In genomic region chr8:113848653-113849135, GRCm38 (mm10) we compare ENCODE assay signal across 9 mouse cellular contexts. TPM values are rescaled to one million over a fixed set of nuclear protein-coding genes. Genes with fewer than 3 reads are reported as not detected.
DNase-seq lines count a peak whose midpoint lies in the region; ATAC-seq and TF ChIP-seq lines count a peak whose summit lies in the region.
"Had no signal": no experiment of that assay in that cellular context is flagged by ENCODE, and none has a peak within 500 bp of the region (broad histone marks: within the 10 kb centered on the region; RNA-seq: fewer than 3 reads in every experiment).

Gene Adamts18, minus strand, starts transcription at chr8:113848738.

- peak within 1 kb of the TSS; percentile 99 for H3K4me2 ChIP-seq in hindbrain, embryonic 13.5 days
- H3K4me2 ChIP-seq in liver, embryonic 11.5 days: peak within 1 kb of the TSS; percentile 77

- H3K9ac ChIP-seq in hindbrain, embryonic 13.5 days: peak within 1 kb of the TSS; percentile 85
- no peak within 1 kb of the TSS for H3K9ac ChIP-seq in liver, embryonic 11.5 days (ENCODE audit: low read depth, low read length)

- no peak within 1 kb of the TSS for H3K27ac ChIP-seq in gastrocnemius, adult 2 months
- H3K27ac ChIP-seq in hindbrain, embryonic 13.5 days: peak within 1 kb of the TSS; percentile 88
- no peak within 1 kb of the TSS for H3K27ac ChIP-seq in liver, embryonic 11.5 days (ENCODE audit: low read depth, low read length)

- ATAC-seq in hindbrain, embryonic 13.5 days (ENCODE audit: low FRiP score): peak; percentile 86
- ATAC-seq in liver, embryonic 11.5 days (replicated peaks; ENCODE audit: low FRiP score): no peak
- no peak for ATAC-seq in granulocyte monocyte progenitor cell, adult 5-6 weeks (replicated peaks; ENCODE audit: poor library complexity, severe bottlenecking)

- no peak for TF ChIP-seq CTCF in gastrocnemius, adult 2 months (IDR thresholded peaks at IDR 0.05)
- no peak for TF ChIP-seq CTCF in E14TG2a.4 (conservative IDR thresholded peaks at IDR 0.05; ENCODE audit: low read length)

- peak within 1 kb of the TSS; percentile 65 for H3K4me3 ChIP-seq in gastrocnemius, adult 2 months
- H3K4me3 ChIP-seq in E14TG2a.4 (replicated peaks; ENCODE audit: low read length): peak within 1 kb of the TSS; percentile 82
- H3K4me3 ChIP-seq in hindbrain, embryonic 13.5 days: peak within 1 kb of the TSS; percentile 68
- H3K4me3 ChIP-seq in liver, embryonic 11.5 days (ENCODE audit: low read depth, low read length): peak within 1 kb of the TSS; percentile 45

- H3K27me3 ChIP-seq in E14TG2a.4 (ENCODE audit: insufficient read depth, low read length): peaks cover 65% of the 10 kb centered on the region
- H3K27me3 ChIP-seq in hindbrain, embryonic 13.5 days: peaks cover 42% of the 10 kb centered on the region
- H3K27me3 ChIP-seq in liver, embryonic 11.5 days (replicated peaks; ENCODE audit: control insufficient read depth, insufficient read depth, low read length): peaks cover 32% of the 10 kb centered on the region

- H3K36me3 ChIP-seq in E14TG2a.4 (ENCODE audit: insufficient read depth, low read length): no peaks in the 10 kb centered on the region
- H3K36me3 ChIP-seq in hindbrain, embryonic 13.5 days: no peaks in the 10 kb centered on the region
- no peaks in the 10 kb centered on the region for H3K36me3 ChIP-seq in liver, embryonic 11.5 days (ENCODE audit: control insufficient read depth, insufficient read depth, low read length)

- H3K9me3 ChIP-seq in E14TG2a.4 (ENCODE audit: low read length): no peaks in the 10 kb centered on the region
- peaks cover 6% of the 10 kb centered on the region; the same call in 1 of the 2 replicates for H3K9me3 ChIP-seq in hindbrain, embryonic 13.5 days
- no peaks in the 10 kb centered on the region for H3K9me3 ChIP-seq in liver, embryonic 11.5 days (ENCODE audit: control insufficient read depth, low read length)

- intact Hi-C loops in gastrocnemius, adult 2 months (cut with DNase I): no loop called here
- intact Hi-C loops in gastrocnemius, postnatal 36 days (cut with DNase I): loop anchor here (10.0 kb wide), 1 partner anchor 184 kb away; no protein-coding TSS in a partner anchor

- under 1% methylated on average over 29 of the region's 32 CpGs for WGBS in hindbrain, embryonic 13.5 days
- WGBS in liver, embryonic 11.5 days: 2% methylated on average over 30 of the region's 32 CpGs

- no peak for DNase-seq in gastrocnemius, adult 2 months
- DNase-seq in gastrocnemius, postnatal 36 days: no peak
- DNase-seq in cerebellum, postnatal 4 days (ENCODE audit: low spot score in 2 of 2): peak; percentile 27 to 44
- peak; percentile 36 for DNase-seq in liver, embryonic 11.5 days (ENCODE audit: low spot score)
- DNase-seq in right cerebral cortex, postnatal 4 days: peak; percentile 60

- peaks cover 6% of the 10 kb centered on the region; the same call in 1 of the 2 replicates for H3K4me1 ChIP-seq in E14TG2a.4 (replicated peaks; ENCODE audit: low read depth, low read length)
- H3K4me1 ChIP-seq in hindbrain, embryonic 13.5 days (replicated peaks): peaks cover 35% of the 10 kb centered on the region
- H3K4me1 ChIP-seq in liver, embryonic 11.5 days (replicated peaks; ENCODE audit: control insufficient read depth, insufficient read depth, low read length): no peaks in the 10 kb centered on the region

RNA-seq across cellular contexts. Expression of gene Adamts18, which starts in this region (rescaled TPM):
- total RNA-seq in gastrocnemius, adult 2 months (2021): under 1 TPM; 0.03 to 0.15 TPM
- total RNA-seq in gastrocnemius, postnatal 36 days (2021): under 1 TPM; 0.05 to 0.26 TPM
- polyA plus RNA-seq in hindbrain, embryonic 13.5 days (2015; fragmentation: Nextera tagmentation; extraction: Ambion mirVana): 1.5 and 1.7 TPM in 2 replicates
- polyA plus RNA-seq in liver, embryonic 11.5 days (2014; fragmentation: Nextera tagmentation; extraction: Ambion mirVana): 1.7 and 1.8 TPM in 2 replicates
- not detected in 2 replicates for total RNA-seq in granulocyte monocyte progenitor cell, adult 5-6 weeks (2014; fragmentation: Nextera tagmentation)
- not detected in 2 replicates for total RNA-seq in granulocyte monocyte progenitor cell, adult 5-6 weeks (2017)
- polyA plus RNA-seq: C2C12 had no signal

Comparison
In these comparisons a context has a peak if more than half of its experiments do, and no peak if none do; other contexts are left out.
1. DNase-seq: peak in cerebellum, postnatal 4 days (2 of 2), liver, embryonic 11.5 days (single experiment) and right cerebral cortex, postnatal 4 days (single experiment); none in gastrocnemius, adult 2 months (single experiment) and gastrocnemius, postnatal 36 days (0 of 2).
2. Peak in every context shown above with its lines, with median percentiles within 50 percentile points of each other: H3K4me3 ChIP-seq.